Mouse (Mus musculus): ENCODE measurements at regions not wholly inside any gene's neighbourhood (a gene's known extent, or its start where the extent isn't known, plus 50 kb on each side); places are given as distances from the start of the nearest gene placed in this dataset.

- H3K27ac ChIP-seq (ENCODE audit: insufficient read depth, low read depth, low read length), result no peak overlapping the region
- H3K27me3 ChIP-seq (replicated peaks; ENCODE audit: control insufficient read depth, insufficient read depth, low read length), result no peaks in the 10 kb centered on the region; the same call in 1 of the 2 replicates
- no peaks in the 10 kb centered on the region for H3K36me3 ChIP-seq (ENCODE audit: control insufficient read depth, insufficient read depth, low read length)
- TF ChIP-seq CTCF (conservative IDR thresholded peaks at IDR 0.05; ENCODE audit: insufficient read depth, insufficient read length, low read depth, low read length) (no peak), POLR2A (IDR thresholded peaks at IDR 0.05; ENCODE audit: low read depth, low read length) (no peak)
- no peaks in the 10 kb centered on the region for H3K4me1 ChIP-seq (ENCODE audit: control insufficient read depth, insufficient read depth, low read length)
- DNase-seq, result no peak
- WGBS, result 32% methylated on average over 2 of the region's 2 CpGs
- no peak overlapping the region for H3K4me3 ChIP-seq (ENCODE audit: insufficient read depth, low read depth, low read length)
Measured at GRCm38 (mm10) chr11:44046083-44046482, 145.1 kb upstream of the Adra1b start.

GRCm38 (mm10) chr11:44049253-44049976 is 148.4 kb upstream of the Adra1b start:
- no peak overlapping the region for H3K27ac ChIP-seq (ENCODE audit: insufficient read depth, low read depth, low read length)
- no peaks in the 10 kb centered on the region for H3K36me3 ChIP-seq (ENCODE audit: control insufficient read depth, insufficient read depth, low read length)
- no peaks in the 10 kb centered on the region; the same call in 1 of the 2 replicates for H3K27me3 ChIP-seq (replicated peaks; ENCODE audit: control insufficient read depth, insufficient read depth, low read length)
- H3K4me1 ChIP-seq (ENCODE audit: control insufficient read depth, insufficient read depth, low read length), result no peaks in the 10 kb centered on the region
- no peak for TF ChIP-seq CTCF (conservative IDR thresholded peaks at IDR 0.05; ENCODE audit: insufficient read depth, insufficient read length, low read depth, low read length)
- TF ChIP-seq POLR2A (IDR thresholded peaks at IDR 0.05; ENCODE audit: low read depth, low read length), result no peak
- H3K4me3 ChIP-seq (ENCODE audit: insufficient read depth, low read depth, low read length), result no peak overlapping the region
- 76% methylated on average over 5 of the region's 5 CpGs for WGBS
- no peak for DNase-seq

DNA sequence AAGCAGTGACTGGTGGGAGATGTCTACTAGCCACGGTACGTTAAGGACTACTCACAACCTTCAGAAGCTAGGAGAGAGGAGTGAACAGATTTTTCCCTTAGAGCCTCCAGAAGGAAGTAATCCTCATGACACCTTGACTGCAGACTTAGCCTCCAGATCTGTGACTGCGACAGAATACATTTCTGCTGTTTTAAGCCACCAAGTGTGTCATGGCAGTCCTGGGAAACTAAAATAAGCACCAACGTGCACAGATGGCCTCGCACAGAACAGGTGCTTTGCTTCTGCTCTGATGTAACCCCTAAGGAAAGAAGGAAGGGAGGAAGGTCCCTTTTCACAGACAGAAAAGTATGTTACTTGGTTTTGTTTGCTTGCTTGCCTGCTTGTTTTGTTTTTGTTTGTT is 151.5 kb upstream of the Adra1b start:
- 79% methylated on average over 5 of the region's 5 CpGs for WGBS
- no peak overlapping the region for H3K27ac ChIP-seq (ENCODE audit: insufficient read depth, low read depth, low read length)

DNA sequence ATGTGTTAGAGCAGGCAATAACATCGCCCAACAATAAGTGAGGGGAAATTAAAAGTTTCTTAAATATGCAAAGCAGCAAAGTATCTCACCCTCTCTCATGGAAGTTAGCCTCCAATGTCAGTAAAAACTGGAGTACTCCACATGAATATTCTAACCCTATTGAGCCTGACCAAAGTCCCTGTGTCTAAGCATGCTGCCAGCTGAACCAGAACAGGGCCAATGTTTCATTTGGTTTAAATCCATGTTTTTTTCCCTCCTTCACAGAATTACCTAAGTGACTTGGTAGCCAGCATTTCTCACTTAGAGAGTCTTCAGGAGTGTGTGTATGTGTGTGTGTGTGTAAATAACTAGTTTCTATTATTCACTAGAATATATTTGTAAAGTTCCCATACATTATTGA is 161.4 kb upstream of the Adra1b start:
- no peak overlapping the region for H3K27ac ChIP-seq (ENCODE audit: insufficient read depth, low read depth, low read length)
- 77% methylated on average over 1 of the region's 1 CpGs for WGBS
- H3K4me3 ChIP-seq (ENCODE audit: insufficient read depth, low read depth, low read length), result no peak overlapping the region
- H3K36me3 ChIP-seq (ENCODE audit: control insufficient read depth, insufficient read depth, low read length), result no peaks in the 10 kb centered on the region
- H3K27me3 ChIP-seq (replicated peaks; ENCODE audit: control insufficient read depth, insufficient read depth, low read length), result no peaks in the 10 kb centered on the region
- peak; percentile 58 for DNase-seq
- no peaks in the 10 kb centered on the region for H3K4me1 ChIP-seq (ENCODE audit: control insufficient read depth, insufficient read depth, low read length)
- TF ChIP-seq POLR2A (IDR thresholded peaks at IDR 0.05; ENCODE audit: low read depth, low read length), result no peak
- TF ChIP-seq CTCF (conservative IDR thresholded peaks at IDR 0.05; ENCODE audit: insufficient read depth, insufficient read length, low read depth, low read length), result no peak

More for the DNA sequence above, 151.5 kb upstream of the Adra1b start:
- H3K4me1 ChIP-seq (ENCODE audit: control insufficient read depth, insufficient read depth, low read length), result no peaks in the 10 kb centered on the region
- DNase-seq, result no peak
- no peaks in the 10 kb centered on the region for H3K36me3 ChIP-seq (ENCODE audit: control insufficient read depth, insufficient read depth, low read length)
- TF ChIP-seq CTCF (conservative IDR thresholded peaks at IDR 0.05; ENCODE audit: insufficient read depth, insufficient read length, low read depth, low read length) (no peak), POLR2A (IDR thresholded peaks at IDR 0.05; ENCODE audit: low read depth, low read length) (no peak)
- no peak overlapping the region for H3K4me3 ChIP-seq (ENCODE audit: insufficient read depth, low read depth, low read length)
- H3K27me3 ChIP-seq (replicated peaks; ENCODE audit: control insufficient read depth, insufficient read depth, low read length), result no peaks in the 10 kb centered on the region; the same call in 1 of the 2 replicates

DNA sequence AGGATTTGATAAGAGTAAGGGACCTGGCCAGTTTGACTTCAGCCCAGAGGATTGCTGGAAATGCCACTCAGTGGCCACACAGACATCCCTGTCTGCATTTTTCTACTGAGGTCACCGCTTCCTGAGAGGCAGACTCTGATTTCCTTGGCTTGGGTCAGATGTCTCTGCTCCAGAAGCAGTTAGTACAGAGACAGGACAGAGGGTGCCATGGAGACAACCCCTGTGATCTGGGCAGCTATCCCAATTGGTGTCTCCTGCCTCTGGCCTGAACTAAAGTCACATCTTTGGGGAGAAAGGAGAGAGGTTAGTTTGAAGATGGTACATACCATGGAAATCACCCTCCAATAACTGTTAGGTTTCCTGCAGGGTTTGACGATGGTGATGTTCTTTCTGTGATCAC is 165.2 kb upstream of the Adra1b start:
- Histone ChIP-seq H3K27ac (ENCODE audit: insufficient read depth, low read depth, low read length) (no peak overlapping the region), H3K27me3 (replicated peaks; ENCODE audit: control insufficient read depth, insufficient read depth, low read length) (no peaks in the 10 kb centered on the region), H3K36me3 (ENCODE audit: control insufficient read depth, insufficient read depth, low read length) (no peaks in the 10 kb centered on the region), H3K4me1 (ENCODE audit: control insufficient read depth, insufficient read depth, low read length) (no peaks in the 10 kb centered on the region), H3K4me3 (ENCODE audit: insufficient read depth, low read depth, low read length) (no peak overlapping the region)
- WGBS, result 81% methylated on average over 2 of the region's 2 CpGs
- DNase-seq, result peak; percentile 32
- TF ChIP-seq POLR2A (IDR thresholded peaks at IDR 0.05; ENCODE audit: low read depth, low read length) (no peak), CTCF (conservative IDR thresholded peaks at IDR 0.05; ENCODE audit: insufficient read depth, insufficient read length, low read depth, low read length) (no peak)

GRCm38 (mm10) chr11:44083716-44084115 is 182.7 kb upstream of the Adra1b start:
- Histone ChIP-seq H3K27ac (ENCODE audit: insufficient read depth, low read depth, low read length) (no peak overlapping the region), H3K27me3 (replicated peaks; ENCODE audit: control insufficient read depth, insufficient read depth, low read length) (no peaks in the 10 kb centered on the region), H3K36me3 (ENCODE audit: control insufficient read depth, insufficient read depth, low read length) (no peaks in the 10 kb centered on the region), H3K4me1 (ENCODE audit: control insufficient read depth, insufficient read depth, low read length) (no peaks in the 10 kb centered on the region), H3K4me3 (ENCODE audit: insufficient read depth, low read depth, low read length) (no peak overlapping the region)
- DNase-seq, result no peak
- WGBS, result 82% methylated on average over 3 of the region's 3 CpGs
- TF ChIP-seq POLR2A (IDR thresholded peaks at IDR 0.05; ENCODE audit: low read depth, low read length), result no peak
- no peak for TF ChIP-seq CTCF (conservative IDR thresholded peaks at IDR 0.05; ENCODE audit: insufficient read depth, insufficient read length, low read depth, low read length)

DNA sequence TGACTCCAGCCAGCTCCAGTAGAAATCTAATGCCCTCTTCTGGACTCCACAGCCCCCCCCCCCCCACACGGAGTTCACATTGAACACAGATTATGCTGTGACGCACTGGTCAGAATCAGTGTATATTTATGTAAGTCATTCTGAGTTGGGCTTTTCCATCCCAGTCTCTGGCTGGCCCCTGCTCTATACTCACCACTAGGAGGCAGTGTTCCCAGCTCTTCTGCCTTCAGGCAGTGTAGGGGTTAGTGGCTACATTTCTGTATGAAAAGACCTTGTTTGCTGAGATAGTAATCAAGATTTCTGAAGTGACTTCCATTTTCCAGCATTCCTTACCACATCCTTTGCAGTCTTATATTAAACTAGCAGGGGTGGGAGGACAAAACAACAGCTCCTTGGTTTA is 185.9 kb upstream of the Adra1b start:
- H3K4me3 ChIP-seq (ENCODE audit: insufficient read depth, low read depth, low read length), result no peak overlapping the region
- no peak for DNase-seq
- no peaks in the 10 kb centered on the region for H3K36me3 ChIP-seq (ENCODE audit: control insufficient read depth, insufficient read depth, low read length)
- no peak overlapping the region for H3K27ac ChIP-seq (ENCODE audit: insufficient read depth, low read depth, low read length)
- TF ChIP-seq POLR2A (IDR thresholded peaks at IDR 0.05; ENCODE audit: low read depth, low read length) (no peak), CTCF (conservative IDR thresholded peaks at IDR 0.05; ENCODE audit: insufficient read depth, insufficient read length, low read depth, low read length) (peak; percentile 45)
- WGBS, result 72% methylated on average over 2 of the region's 2 CpGs
- no peaks in the 10 kb centered on the region for H3K4me1 ChIP-seq (ENCODE audit: control insufficient read depth, insufficient read depth, low read length)
- H3K27me3 ChIP-seq (replicated peaks; ENCODE audit: control insufficient read depth, insufficient read depth, low read length), result no peaks in the 10 kb centered on the region
